Mouse (Mus musculus): ENCODE measurements around the gene Fam19a2.

Gene Fam19a2

GRCm38 (mm10) chr10:123263876-123264309 is at the start of gene Fam19a2:
Gene Fam19a2 (plus strand): TSS chr10:123263996.
- ChIA-PET CTCF (interaction anchor here in 1 of 4 experiments (0.7 kb wide), 1 partner anchor 1730 kb away, joined by 7 read pairs; no protein-coding TSS in a partner anchor), POLR2A (interaction anchor here in 1 of 4 experiments (0.7 kb wide), 1 partner anchor 38 kb away, joined by 4 read pairs; no protein-coding TSS in a partner anchor)

GRCm38 (mm10) chr10:123222785-123223184 is 41.0 kb upstream of the Fam19a2 start:
- ChIA-PET POLR2A (no interaction called here), CTCF (no interaction called here)

- ChIA-PET POLR2A (interaction anchor here in 1 of 4 experiments (0.5 kb wide), 1 partner anchor 437 kb away, joined by 3 read pairs; no protein-coding TSS in a partner anchor), CTCF (no interaction called here)
Observed at GRCm38 (mm10) chr10:123229420-123229819, 34.4 kb upstream of the Fam19a2 start.

DNA sequence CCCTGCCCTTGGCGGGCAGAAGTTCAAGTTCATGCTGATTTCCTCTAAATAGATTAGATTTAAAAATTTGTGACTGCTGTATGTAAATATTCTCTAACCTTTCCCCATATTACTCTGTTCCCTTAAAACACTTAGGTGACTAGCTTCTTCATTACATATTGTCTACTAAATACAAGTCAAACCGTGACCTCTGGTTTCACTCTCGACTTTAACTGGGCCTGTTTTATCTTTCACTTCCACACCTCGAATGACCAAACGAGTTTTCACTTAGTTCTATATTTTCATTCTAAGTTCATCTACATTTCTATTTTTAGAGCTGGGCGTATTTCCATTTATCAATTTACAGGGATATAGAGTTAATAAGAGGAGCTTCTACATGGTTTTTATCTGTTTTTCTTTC is 15.7 kb upstream of the Fam19a2 start:
- POLR2A ChIA-PET: interaction anchor here in 1 of 4 experiments (0.6 kb wide), 1 partner anchor 355 kb away, joined by 3 read pairs; no protein-coding TSS in a partner anchor
- CTCF ChIA-PET: interaction anchor here in 1 of 4 experiments (1.4 kb wide), 1 partner anchor 8 kb away, joined by 3 read pairs; no protein-coding TSS in a partner anchor

DNA sequence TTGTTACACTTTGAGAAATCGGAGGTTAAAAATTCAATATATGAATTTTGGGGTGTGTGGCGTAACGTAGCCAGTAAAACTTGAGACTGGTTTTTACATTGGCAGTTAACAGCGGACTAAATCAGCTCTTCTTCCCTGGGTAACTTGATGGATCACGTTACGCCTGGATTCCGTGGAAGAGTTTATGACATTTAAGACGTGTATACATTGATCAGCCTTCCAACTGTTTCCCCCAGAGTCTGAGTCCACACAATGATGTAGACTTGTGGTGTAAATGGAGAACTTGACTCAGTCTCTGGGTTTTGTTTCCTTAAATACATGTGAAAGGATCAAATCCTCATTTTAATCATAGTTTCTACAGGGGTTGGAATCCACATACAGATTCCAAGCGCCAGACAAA is 11.9 kb upstream of the Fam19a2 start:
- CTCF ChIA-PET: no interaction called here
- POLR2A ChIA-PET: interaction anchor here in 1 of 4 experiments (1.2 kb wide), 1 partner anchor 44 kb away, joined by 3 read pairs; no protein-coding TSS in a partner anchor

- CTCF ChIA-PET: interaction anchor here in 3 of 4 experiments (0.5 to 1.1 kb wide), 8 partner anchors 12 to 696 kb away, joined by 3 to 5 read pairs (median 4); no protein-coding TSS in a partner anchor
- POLR2A ChIA-PET: no interaction called here
Observed at GRCm38 (mm10) chr10:123254299-123254698, 9.5 kb upstream of the Fam19a2 start.

DNA sequence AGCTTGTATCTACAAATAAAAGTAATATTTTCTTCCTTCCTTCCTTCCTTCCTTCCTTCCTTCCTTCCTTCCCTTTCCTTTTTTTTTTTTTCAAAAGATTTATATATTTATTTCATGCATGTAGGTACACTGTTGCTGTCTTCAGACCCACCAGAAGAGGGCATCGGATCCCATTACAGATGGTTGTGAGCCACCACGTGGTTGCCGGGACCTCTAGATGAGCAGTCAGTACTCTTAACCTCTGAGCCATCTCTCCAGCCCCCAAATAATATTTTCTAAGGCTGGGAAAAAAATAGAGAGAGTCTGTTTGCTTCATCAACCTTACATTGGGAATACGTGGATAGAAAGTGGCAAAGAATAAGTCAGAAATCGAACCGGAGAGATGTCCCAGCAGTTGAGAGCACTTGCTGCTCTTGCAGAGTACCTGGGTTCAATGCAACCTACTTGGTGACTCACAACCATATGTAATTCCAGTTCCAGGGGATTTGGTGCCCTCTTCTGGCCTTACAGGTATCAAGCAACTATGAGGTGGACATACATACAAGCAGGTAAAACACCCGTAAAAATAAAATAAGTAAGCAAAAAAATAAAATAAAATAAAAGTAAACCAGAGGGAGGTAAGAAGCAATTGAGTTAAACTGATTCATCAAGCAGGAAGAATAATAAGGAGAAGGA is 8.0 kb upstream of the Fam19a2 start:
- ChIA-PET POLR2A (interaction anchor here in 1 of 4 experiments (0.6 kb wide), 1 partner anchor 26 kb away, joined by 3 read pairs; no protein-coding TSS in a partner anchor), CTCF (interaction anchor here in 2 of 4 experiments (0.7 to 1.0 kb wide), 4 partner anchors 8 to 458 kb away, joined by 3 to 4 read pairs (median 3); no protein-coding TSS in a partner anchor)

- CTCF ChIA-PET: interaction anchor here in 3 of 4 experiments (0.6 to 0.8 kb wide), 3 partner anchors 311 to 1729 kb away, joined by 3 to 7 read pairs (median 5); no protein-coding TSS in a partner anchor
- POLR2A ChIA-PET: interaction anchor here in 1 of 4 experiments (0.7 kb wide), 1 partner anchor 37 kb away, joined by 4 read pairs; no protein-coding TSS in a partner anchor
Observed at GRCm38 (mm10) chr10:123264461-123265191, 830 bp downstream of the Fam19a2 start.

GRCm38 (mm10) chr10:123265241-123265790 is 1.5 kb downstream of the Fam19a2 start:
- POLR2A ChIA-PET: interaction anchor here in 1 of 4 experiments (1.0 kb wide), 1 partner anchor 16 kb away, joined by 3 read pairs; no protein-coding TSS in a partner anchor
- CTCF ChIA-PET: interaction anchor here in 1 of 4 experiments (1.2 kb wide), 1 partner anchor 11 kb away, joined by 3 read pairs; no protein-coding TSS in a partner anchor

GRCm38 (mm10) chr10:123268568-123268967 is 4.8 kb downstream of the Fam19a2 start:
- ChIA-PET CTCF (no interaction called here), POLR2A (no interaction called here)

DNA sequence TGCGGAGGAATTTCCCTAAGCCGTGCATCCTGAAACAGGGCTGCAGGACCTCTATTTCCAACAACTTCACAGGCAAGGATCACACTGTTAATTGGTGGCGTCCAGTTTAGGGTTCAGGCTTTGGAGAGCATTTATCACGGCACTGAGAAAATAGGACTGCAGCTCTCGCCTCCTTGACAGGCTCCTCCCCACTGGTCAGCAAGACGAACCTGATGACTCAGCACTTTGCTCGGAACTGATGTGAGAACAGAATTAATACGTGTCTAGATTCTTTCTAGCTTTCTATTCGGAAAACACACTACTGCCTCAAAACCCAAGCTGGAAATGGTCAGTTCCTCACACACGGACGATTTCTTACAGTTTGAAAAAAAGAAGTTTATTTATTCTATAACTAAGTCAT is 10.8 kb downstream of the Fam19a2 start:
- ChIA-PET POLR2A (no interaction called here), CTCF (no interaction called here)

- CTCF ChIA-PET: no interaction called here
- POLR2A ChIA-PET: no interaction called here
Observed at GRCm38 (mm10) chr10:123307300-123307699, 43.5 kb downstream of the Fam19a2 start.

- ChIA-PET POLR2A (no interaction called here), CTCF (no interaction called here)
Observed at GRCm38 (mm10) chr10:123326271-123326670, 62.5 kb downstream of the Fam19a2 start.

GRCm38 (mm10) chr10:123341280-123341679 is 77.5 kb downstream of the Fam19a2 start:
- ChIA-PET CTCF (no interaction called here), POLR2A (no interaction called here)

- CTCF ChIA-PET: interaction anchor here in 2 of 4 experiments (0.5 to 0.7 kb wide), 2 partner anchors 236 to 1938 kb away, joined by 3 to 4 read pairs; no protein-coding TSS in a partner anchor
- POLR2A ChIA-PET: no interaction called here
Observed at GRCm38 (mm10) chr10:123342591-123343236, 78.9 kb downstream of the Fam19a2 start.

- ChIA-PET CTCF (no interaction called here), POLR2A (no interaction called here)
Observed at GRCm38 (mm10) chr10:123346301-123346700, 82.5 kb downstream of the Fam19a2 start.

GRCm38 (mm10) chr10:123353667-123354066 is 89.9 kb downstream of the Fam19a2 start:
- POLR2A ChIA-PET: no interaction called here
- CTCF ChIA-PET: no interaction called here

- POLR2A ChIA-PET: no interaction called here
- CTCF ChIA-PET: no interaction called here
Observed at GRCm38 (mm10) chr10:123357010-123357409, 93.2 kb downstream of the Fam19a2 start.

DNA sequence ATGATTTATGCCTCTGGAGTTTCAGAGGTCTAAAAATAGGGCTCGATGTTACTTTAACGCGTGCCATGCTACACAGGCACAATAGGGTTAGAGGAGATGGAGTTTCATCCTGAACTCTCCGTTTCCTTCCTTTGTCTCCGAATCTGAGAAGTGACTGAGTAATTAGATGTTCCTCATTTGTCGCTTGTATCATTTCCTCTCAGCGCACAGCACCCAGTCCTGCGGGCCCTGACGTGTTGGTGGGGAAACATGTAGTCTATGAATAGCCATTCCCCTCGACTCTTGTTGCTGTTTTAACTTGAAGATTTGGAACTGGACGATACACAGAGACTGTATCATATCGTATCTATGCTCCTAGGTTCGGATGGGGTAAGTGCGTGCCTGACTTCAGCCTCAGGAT is 96.7 kb downstream of the Fam19a2 start:
- POLR2A ChIA-PET: interaction anchor here in 1 of 4 experiments (0.6 kb wide), 1 partner anchor 8 kb away, joined by 3 read pairs; no protein-coding TSS in a partner anchor
- CTCF ChIA-PET: no interaction called here
